In genomic region chr6:88849270-88849669, GRCm38 (mm10) we compare ENCODE assay signal across 9 mouse cellular contexts. TPM values are rescaled to one million over a fixed set of nuclear protein-coding genes. Genes with fewer than 3 reads are reported as not detected.
DNase-seq lines count a peak whose midpoint lies in the region; ATAC-seq and TF ChIP-seq lines count a peak whose summit lies in the region.
"Had no signal": no experiment of that assay in that cellular context is flagged by ENCODE, and none has a peak within 500 bp of the region (broad histone marks: within the 10 kb centered on the region; RNA-seq: fewer than 3 reads in every experiment).

No protein-coding gene starts in this region.

- no peaks in the 10 kb centered on the region for H3K27me3 ChIP-seq in liver, postnatal 0 days (ENCODE audit: insufficient read depth, low read length)
- H3K27me3 ChIP-seq: embryonic facial prominence, embryonic 15.5 days had no signal

- WGBS in liver, postnatal 0 days (ENCODE audit: insufficient replicate concordance): 48% methylated on average over 4 of the region's 4 CpGs

- no peak overlapping the region for H3K4me3 ChIP-seq in layer of hippocampus, adult 2 months
- H3K4me3 ChIP-seq in bone marrow macrophage, adult 2 months (ENCODE audit: insufficient read depth, low read length): no peak overlapping the region
- H3K4me3 ChIP-seq in liver, postnatal 0 days (ENCODE audit: low read depth, low read length): no peak overlapping the region
- H3K4me3 ChIP-seq: embryonic facial prominence, embryonic 15.5 days had no signal

- DNase-seq in adrenal gland, postnatal 14 days: peak; percentile 52
- DNase-seq in adrenal gland, postnatal 4 days (ENCODE audit: low spot score in 2 of 2): no peak
- no peak for DNase-seq in layer of hippocampus, adult 2 months (ENCODE audit: low spot score in 2 of 2)
- no peak for DNase-seq in layer of hippocampus, adult 9-10 months (ENCODE audit: low spot score)
- DNase-seq in liver, postnatal 0 days: peak; percentile 61
- DNase-seq in layer of hippocampus, adult 11-12 months (ENCODE audit: low spot score): no peak
- DNase-seq in layer of hippocampus, postnatal 14 days (ENCODE audit: low spot score in 2 of 2): no peak

- no peak for TF ChIP-seq POLR2A in bone marrow macrophage, adult 2 months (IDR thresholded peaks at IDR 0.05; ENCODE audit: borderline replicate concordance, low read depth, low read length)

- H3K36me3 ChIP-seq in liver, postnatal 0 days (replicated peaks; ENCODE audit: insufficient read depth, low read length): no peaks in the 10 kb centered on the region

- no peak overlapping the region for H3K4me2 ChIP-seq in liver, postnatal 0 days (ENCODE audit: low read depth, low read length)
- H3K4me2 ChIP-seq: embryonic facial prominence, embryonic 15.5 days had no signal

- H3K27ac ChIP-seq in layer of hippocampus, adult 2 months: no peak overlapping the region
- H3K27ac ChIP-seq in bone marrow macrophage, adult 2 months (ENCODE audit: insufficient read depth, low read depth, low read length): no peak overlapping the region
- no peak overlapping the region for H3K27ac ChIP-seq in liver, postnatal 0 days (ENCODE audit: low read depth)
- H3K27ac ChIP-seq: embryonic facial prominence, embryonic 15.5 days had no signal

- no peaks in the 10 kb centered on the region for H3K9me3 ChIP-seq in liver, postnatal 0 days (ENCODE audit: low read length)
- H3K9me3 ChIP-seq: embryonic facial prominence, embryonic 15.5 days had no signal

- ATAC-seq in liver, postnatal 0 days: peak; percentile 40; the same call in 1 of the 2 replicates

- TF ChIP-seq EP300 in liver, postnatal 0 days (IDR thresholded peaks at IDR 0.05; ENCODE audit: low read depth): no peak

- H3K9ac ChIP-seq in liver, postnatal 0 days (replicated peaks): no peak overlapping the region
- H3K9ac ChIP-seq: embryonic facial prominence, embryonic 15.5 days had no signal

- no peaks in the 10 kb centered on the region for H3K4me1 ChIP-seq in bone marrow macrophage, adult 2 months (ENCODE audit: control insufficient read depth, insufficient read depth, low read length)
- no peaks in the 10 kb centered on the region for H3K4me1 ChIP-seq in liver, postnatal 0 days (ENCODE audit: insufficient read depth)
- H3K4me1 ChIP-seq: embryonic facial prominence, embryonic 15.5 days had no signal

- TF ChIP-seq CTCF in layer of hippocampus, adult 2 months (conservative IDR thresholded peaks at IDR 0.05): peak; percentile 78
- peak; percentile 92 for TF ChIP-seq CTCF in bone marrow macrophage, adult 2 months (IDR thresholded peaks at IDR 0.05; ENCODE audit: low read depth, low read length)
- TF ChIP-seq CTCF in liver, postnatal 0 days (IDR thresholded peaks at IDR 0.05; ENCODE audit: low read depth): peak; percentile 75

RNA-seq across cellular contexts. Expression of gene Abtb1, which starts 7.5 kb away (rescaled TPM):
- 22.7 and 30.5 TPM in 2 replicates for total RNA-seq in adrenal gland, postnatal 14 days (2021)
- total RNA-seq in adrenal gland, postnatal 4 days (2021): 10 to 100 TPM; 44.2 to 46.2 TPM
- total RNA-seq in layer of hippocampus, adult 2 months (2021): 10 to 100 TPM; 33.4 to 37.1 TPM
- polyA plus RNA-seq in bone marrow macrophage, adult 2 months (2012; ENCODE audit: insufficient read depth, insufficient read length, missing spikeins): 33.6 and 40.7 TPM in 2 replicates
- 36.2 and 39.1 TPM in 2 replicates for polyA plus RNA-seq in liver, postnatal 0 days (2015; fragmentation: Nextera tagmentation; extraction: Ambion mirVana)
- 10 to 100 TPM; 25.8 to 32.1 TPM for total RNA-seq in layer of hippocampus, postnatal 14 days (2021)

RNA-seq across cellular contexts. Expression of gene Podxl2, which starts 25.6 kb away (rescaled TPM):
- total RNA-seq in adrenal gland, postnatal 14 days (2021): 24.4 and 27.2 TPM in 2 replicates
- total RNA-seq in adrenal gland, postnatal 4 days (2021): 10 to 100 TPM; 60.1 to 62.8 TPM
- 100 to 1,000 TPM; 160 to 165 TPM for total RNA-seq in layer of hippocampus, adult 2 months (2021)
- polyA plus RNA-seq in bone marrow macrophage, adult 2 months (2012; ENCODE audit: insufficient read depth, insufficient read length, missing spikeins): 1.9 TPM in 1 of 2 replicates, not detected in the other
- polyA plus RNA-seq in liver, postnatal 0 days (2015; fragmentation: Nextera tagmentation; extraction: Ambion mirVana): 1.1 and 1.3 TPM in 2 replicates
- total RNA-seq in layer of hippocampus, postnatal 14 days (2021): 100 to 1,000 TPM; 212 to 229 TPM

RNA-seq across cellular contexts. Expression of gene Mcm2, which starts 49.3 kb away (rescaled TPM):
- 53.9 and 60.2 TPM in 2 replicates for total RNA-seq in adrenal gland, postnatal 14 days (2021)
- 10 to 100 TPM; 69.6 to 83.3 TPM for total RNA-seq in adrenal gland, postnatal 4 days (2021)
- total RNA-seq in layer of hippocampus, adult 2 months (2021): 1 to 10 TPM; 5.7 to 7.4 TPM
- polyA plus RNA-seq in bone marrow macrophage, adult 2 months (2012; ENCODE audit: insufficient read depth, insufficient read length, missing spikeins): 11.1 and 12.7 TPM in 2 replicates
- polyA plus RNA-seq in liver, postnatal 0 days (2015; fragmentation: Nextera tagmentation; extraction: Ambion mirVana): 42.1 and 53.6 TPM in 2 replicates
- total RNA-seq in layer of hippocampus, postnatal 14 days (2021): 1 to 10 TPM; 5.4 to 7.8 TPM

RNA-seq across cellular contexts. Expression of gene Tpra1, which starts 52.8 kb away (rescaled TPM):
- 73.2 and 73.8 TPM in 2 replicates for total RNA-seq in adrenal gland, postnatal 14 days (2021)
- total RNA-seq in adrenal gland, postnatal 4 days (2021): 100 to 1,000 TPM; 112 to 121 TPM
- total RNA-seq in layer of hippocampus, adult 2 months (2021): 10 to 100 TPM; 48.6 to 51.1 TPM
- polyA plus RNA-seq in bone marrow macrophage, adult 2 months (2012; ENCODE audit: insufficient read depth, insufficient read length, missing spikeins): 72.9 and 86.3 TPM in 2 replicates
- polyA plus RNA-seq in liver, postnatal 0 days (2015; fragmentation: Nextera tagmentation; extraction: Ambion mirVana): 32.2 and 33.9 TPM in 2 replicates
- 10 to 100 TPM; 36.7 to 38.0 TPM for total RNA-seq in layer of hippocampus, postnatal 14 days (2021)

Comparison
In these comparisons a context has a peak if more than half of its experiments do, and no peak if none do; other contexts are left out.
1. DNase-seq: peak in adrenal gland, postnatal 14 days (single experiment) and liver, postnatal 0 days (single experiment); none in adrenal gland, postnatal 4 days (0 of 2), layer of hippocampus, adult 2 months (0 of 2), layer of hippocampus, adult 9-10 months (single experiment), layer of hippocampus, adult 11-12 months (single experiment) and layer of hippocampus, postnatal 14 days (0 of 2).
2. Peak in every context shown above with its lines, with median percentiles within 50 percentile points of each other: CTCF ChIP-seq.